Mouse (Mus musculus): ENCODE measurements around the gene 7530416G11Rik.

7530416G11Rik gene

DNA sequence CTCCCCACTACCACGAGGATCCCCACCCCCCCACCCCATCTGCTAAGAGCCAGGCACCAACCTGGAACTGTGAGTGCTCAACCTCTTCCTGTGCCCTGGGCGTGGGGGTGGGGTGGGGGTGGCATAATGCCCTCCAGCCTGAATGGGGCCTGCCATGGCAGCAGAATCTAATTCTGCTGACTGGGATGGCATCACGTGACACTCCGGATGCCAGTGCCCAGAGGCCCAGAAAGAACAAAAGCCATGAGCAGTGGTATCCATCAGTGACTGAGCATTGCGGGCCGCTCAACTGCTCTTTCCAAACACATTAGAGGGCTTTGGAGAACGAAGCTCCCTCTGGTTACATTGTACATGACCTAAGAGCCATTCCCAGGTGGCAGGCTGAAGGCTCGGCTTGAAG lies at the start of gene 7530416G11Rik:
Gene 7530416G11Rik, minus strand, starts transcription at position 101 of the 400 bp plus-strand sequence.
- no peak for DNase-seq

DNA sequence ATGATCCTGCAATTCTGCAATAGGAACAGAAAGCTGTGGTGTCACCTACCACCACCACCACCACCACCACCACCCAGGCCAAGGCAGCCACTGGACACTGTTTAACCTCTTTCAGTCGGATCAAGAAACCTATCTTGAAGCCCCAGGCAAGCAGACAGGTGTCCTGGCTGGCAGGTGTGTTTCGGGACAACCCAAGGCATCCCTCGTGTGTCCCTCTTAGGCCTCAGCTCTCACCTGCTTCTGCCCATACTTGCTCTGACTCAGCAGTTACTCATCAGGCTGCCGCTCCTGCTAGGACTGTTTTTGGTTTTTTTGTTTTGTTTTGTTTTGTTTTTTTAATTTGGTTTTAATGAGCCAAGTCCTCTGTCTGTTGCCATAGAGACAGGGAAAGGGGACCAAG lies 43.5 kb upstream of the 7530416G11Rik start:
- DNase-seq = no peak

DNA sequence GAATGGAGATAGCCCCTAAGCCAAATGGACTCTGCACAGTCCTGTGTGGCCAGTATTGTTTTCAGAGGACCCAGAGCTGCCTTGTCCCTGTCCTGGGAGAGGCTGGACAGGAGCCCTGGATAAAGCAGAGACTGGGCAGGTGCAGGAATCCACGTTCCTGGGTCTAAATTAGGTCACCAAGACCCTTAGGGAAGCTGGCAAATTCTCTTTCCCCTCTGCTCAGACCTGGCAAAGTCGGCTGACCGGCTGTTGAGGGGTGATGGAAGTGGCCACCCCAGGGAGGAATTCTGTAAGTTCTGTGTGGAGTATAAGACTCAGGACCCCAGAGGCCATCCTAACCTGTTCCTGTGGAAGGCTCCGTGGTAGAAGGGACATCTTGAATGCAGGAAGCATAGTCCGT lies 42.3 kb upstream of the 7530416G11Rik start:
- no peak for DNase-seq

DNA sequence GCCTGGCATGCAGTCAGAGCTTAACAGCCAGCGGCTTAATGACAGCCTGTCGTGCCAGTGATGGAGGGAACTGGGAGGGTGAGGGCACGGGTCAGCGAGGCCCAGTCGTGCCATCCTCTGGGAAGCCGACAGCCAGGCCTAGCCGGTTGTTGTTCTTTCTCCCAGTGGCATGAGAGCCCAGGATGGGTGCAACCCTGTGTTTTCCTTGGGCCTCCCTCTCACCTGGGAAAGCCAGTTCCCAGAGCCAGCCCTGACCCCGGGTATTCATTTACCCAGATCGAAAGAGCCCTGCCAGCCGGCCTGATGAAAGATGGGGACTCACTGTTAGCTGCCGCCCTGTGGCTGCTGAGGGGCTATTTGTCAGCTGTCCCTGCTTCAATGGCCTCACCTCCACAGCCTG lies 35.1 kb upstream of the 7530416G11Rik start:
- DNase-seq = no peak

DNA sequence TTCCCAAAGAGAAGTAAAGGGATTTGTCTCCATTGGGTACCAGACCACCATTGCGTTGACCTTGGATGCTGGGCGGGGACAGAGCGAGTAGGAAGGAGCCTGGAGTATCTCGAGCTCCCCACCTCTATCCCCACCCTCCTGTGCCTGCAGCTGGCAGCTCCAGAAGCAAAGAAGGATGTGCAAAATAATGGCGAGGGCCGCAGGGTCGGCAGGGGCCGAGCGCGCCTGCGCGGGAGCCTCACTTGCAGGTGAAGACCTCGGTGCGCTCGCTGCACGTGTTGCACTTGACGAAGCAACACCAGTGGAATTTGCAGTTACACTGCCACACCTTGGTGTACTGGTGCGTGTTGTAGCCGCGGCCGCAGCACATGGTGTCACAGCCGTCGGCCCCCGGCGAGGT lies 34.1 kb upstream of the 7530416G11Rik start:
- DNase-seq = no peak

DNA sequence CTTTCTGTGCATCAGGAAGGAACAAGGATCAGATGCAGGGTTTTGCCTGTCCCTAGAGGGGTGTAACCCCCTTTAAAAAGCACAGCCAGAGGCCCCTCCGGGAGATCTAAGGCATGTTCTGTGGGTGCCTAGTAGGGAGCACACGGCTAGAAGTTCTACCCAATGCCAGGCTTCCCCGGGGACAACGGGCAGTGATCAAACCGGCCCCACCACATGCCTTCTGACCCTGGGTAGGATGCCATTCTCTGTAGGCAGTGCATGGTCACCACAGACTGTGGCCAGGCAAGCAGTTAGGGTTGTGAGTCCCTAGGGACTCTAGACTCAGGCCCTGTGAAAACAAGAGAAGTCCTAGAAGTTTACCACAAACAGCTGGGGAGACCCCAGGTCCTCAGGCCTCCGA lies 31.6 kb upstream of the 7530416G11Rik start:
- no peak for DNase-seq

DNA sequence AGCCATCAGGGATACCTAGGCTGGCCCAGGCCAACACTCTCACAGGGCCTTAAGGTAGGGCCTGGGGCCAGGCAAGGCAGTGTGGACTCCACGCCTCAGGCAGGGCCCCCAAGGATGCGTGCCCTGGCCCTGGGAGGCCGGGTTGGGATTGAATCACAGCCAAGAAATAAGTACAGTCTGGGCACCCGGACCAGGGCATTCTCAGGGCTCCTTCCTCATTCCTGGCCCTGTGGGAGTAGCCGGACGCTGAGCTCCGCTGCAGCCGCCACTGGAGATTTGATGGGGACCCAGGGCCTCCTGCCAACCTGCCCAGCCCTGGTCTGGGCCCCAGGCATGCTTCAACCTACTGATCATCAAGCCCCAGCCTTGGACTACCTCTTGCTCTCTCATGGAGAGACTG lies 31.2 kb upstream of the 7530416G11Rik start:
- DNase-seq = no peak

DNA sequence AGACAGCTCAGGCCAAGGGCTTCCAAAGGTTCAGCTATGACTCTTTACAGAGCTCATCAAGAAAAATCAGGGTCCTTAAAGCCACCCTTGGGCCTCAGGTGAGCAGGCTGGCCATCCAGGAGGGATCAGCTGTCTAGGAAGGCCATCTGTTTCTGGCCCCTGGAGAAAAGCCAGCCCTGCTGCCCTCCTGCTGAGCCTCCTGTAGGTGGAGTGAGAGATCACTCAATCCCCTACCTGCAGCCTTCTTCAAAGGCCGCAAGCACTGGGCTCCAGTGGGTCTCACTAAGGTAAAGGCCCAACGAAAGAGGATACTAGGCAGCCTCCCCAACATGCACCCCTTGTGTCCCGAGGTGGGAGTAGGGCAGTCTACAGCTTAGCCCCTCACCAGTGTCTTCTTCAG lies 29.0 kb upstream of the 7530416G11Rik start:
- no peak for DNase-seq

DNA sequence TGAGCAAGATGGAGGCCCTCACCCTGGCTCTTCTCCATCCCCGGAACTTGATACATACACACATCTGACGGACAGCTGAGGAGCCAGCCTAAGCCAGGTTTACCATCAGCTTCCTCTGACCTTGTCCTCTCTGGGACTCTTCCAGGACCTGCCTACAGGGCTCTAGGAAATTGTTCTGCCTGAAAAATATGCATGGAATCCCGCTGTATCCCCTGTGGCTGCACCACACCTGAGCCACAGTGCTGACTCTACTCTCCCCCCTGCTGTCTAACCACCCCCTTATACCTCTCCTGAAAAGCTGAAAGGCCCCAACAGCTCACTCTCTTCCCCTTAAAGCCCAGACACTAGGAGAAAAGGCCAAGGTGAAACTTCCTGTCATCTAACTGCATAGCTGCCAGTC lies 26.9 kb upstream of the 7530416G11Rik start:
- no peak for DNase-seq

DNA sequence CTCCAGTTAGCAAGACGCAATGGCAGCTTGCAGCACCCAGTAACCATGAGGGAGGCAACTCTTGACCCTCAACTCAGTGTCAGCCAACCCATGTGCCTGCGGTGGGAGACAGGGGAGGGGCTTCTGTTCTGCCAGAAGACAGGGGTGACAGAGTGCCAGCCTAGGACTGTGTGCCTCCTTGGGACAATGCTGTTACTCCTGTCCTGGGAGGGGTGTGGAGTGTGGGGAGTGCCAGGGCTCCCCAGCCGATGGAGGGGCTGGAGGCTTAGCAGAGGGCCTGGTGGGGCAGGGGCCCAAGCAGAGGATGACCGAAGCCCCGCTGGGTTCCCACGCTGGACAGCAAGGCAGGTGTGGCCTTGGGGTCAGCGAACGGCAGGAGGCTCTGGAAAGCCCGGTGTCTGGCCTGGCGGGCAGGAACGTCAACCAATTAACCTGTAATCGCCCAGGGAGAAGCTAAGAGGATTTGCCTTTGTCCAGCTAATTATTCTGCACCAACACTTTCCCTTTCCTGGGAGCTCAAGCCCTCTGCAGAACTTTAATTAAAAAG lies 21.4 kb upstream of the 7530416G11Rik start:
- DNase-seq = no peak

DNA sequence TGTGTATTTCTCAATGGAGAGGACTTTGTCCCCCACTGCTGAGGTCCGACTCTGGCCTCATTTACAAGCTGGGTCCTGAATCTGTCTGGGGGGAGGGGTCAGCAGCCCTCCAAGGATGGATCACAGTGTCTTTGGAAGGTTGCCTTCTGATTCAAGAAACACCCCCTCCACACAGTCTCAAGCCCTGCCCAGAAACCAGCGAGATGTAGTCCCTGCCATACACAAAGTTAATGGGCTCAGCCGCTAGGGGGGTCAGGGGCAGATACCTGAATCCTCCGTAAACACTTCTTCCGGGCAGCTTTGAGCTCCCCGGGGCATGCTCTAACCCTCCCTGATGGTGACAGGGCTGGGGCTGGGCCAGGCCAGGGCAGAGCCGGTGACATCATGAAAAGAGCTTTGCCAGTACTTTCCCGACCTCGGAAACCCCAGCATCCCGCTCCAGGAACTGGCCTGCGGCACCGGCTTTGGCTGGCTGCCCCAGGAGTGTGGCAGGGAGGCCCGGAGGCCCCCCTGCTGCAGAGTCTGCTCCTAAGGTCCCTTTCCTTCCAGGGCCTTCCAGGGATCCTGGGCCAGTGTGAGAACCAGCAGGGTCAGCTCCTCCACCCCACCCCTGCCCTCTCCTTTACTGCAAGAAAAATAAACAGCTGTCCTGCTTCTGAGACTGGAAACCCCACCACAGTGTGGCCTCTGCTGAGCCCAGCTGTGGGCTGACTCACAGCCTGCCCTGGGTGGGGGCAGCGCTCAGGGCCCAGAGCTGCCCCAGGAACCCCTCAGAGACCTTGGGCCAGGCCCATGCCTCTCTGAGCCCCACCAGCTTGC lies 20.4 kb upstream of the 7530416G11Rik start:
- peak; percentile 48 for DNase-seq

DNA sequence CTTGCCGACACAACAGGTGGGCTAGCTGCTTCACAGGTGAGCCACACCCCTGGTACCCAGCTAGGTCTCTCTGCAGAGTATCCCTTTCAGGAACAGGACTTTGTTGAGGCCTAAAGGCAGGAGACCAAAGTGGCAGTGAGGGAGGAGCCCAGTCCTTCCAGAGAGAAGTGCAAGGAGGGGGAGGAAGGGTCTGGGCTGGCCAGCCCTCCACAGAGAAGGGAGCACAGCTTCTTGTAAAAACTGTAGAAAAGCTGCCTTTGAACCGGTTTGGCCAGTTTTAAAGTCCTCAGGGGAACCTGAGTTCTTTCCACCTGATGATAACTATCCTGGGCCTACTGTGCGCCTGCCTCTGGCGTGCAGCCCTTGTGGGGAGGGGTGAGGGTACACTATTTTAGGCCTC lies 16.4 kb upstream of the 7530416G11Rik start:
- no peak for DNase-seq

DNA sequence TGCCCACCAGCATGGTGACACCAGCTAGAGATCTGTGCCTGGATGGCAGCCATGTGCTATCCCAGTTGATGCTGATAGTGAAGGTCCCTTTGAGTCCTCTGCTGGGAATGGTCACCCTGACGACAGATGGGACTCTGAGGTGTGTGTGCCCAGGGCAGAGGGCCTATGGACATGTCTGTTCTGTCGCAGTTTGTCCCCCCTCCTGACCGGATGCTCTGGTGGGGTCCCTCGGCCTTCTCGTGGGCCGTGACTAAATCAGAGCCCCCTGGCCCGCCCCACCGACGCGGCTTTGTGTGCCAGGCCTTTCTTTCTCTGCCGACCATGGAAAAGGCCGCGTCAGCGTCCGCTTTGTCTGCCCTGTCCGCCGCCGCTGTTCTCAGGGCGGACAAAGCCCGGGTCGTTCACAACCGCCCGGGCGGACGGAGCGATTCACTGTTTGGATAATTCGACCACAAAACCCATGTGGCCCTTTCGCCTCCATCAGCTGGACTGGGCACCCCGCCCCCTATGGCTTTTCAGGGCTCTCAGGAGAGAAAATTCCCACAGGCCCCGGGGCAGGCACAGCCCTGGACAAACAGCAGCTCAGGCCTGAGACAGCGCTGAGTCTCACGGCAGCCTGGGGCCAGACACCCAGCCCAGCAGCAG lies 4.5 kb upstream of the 7530416G11Rik start:
- DNase-seq = no peak

DNA sequence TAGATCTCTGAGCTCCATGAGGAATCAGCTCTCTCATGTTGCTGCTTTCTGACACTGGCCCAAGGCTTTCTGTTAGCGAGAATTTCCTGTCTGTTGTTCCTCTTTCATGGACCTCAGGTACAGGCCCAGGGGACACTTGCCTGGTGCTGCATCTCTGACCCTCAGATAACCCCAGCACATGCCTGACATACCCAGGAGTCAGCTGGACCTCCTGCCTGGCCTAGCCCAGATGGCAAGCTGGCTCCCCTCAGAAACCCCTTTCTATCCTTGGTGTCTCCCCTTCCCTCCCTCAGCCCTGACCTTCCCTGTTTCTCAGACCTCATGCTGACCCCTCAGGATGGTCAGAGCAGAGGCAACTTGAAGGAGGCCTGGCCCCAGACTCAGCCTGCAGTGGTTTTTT lies 3.7 kb upstream of the 7530416G11Rik start:
- DNase-seq = no peak

DNA sequence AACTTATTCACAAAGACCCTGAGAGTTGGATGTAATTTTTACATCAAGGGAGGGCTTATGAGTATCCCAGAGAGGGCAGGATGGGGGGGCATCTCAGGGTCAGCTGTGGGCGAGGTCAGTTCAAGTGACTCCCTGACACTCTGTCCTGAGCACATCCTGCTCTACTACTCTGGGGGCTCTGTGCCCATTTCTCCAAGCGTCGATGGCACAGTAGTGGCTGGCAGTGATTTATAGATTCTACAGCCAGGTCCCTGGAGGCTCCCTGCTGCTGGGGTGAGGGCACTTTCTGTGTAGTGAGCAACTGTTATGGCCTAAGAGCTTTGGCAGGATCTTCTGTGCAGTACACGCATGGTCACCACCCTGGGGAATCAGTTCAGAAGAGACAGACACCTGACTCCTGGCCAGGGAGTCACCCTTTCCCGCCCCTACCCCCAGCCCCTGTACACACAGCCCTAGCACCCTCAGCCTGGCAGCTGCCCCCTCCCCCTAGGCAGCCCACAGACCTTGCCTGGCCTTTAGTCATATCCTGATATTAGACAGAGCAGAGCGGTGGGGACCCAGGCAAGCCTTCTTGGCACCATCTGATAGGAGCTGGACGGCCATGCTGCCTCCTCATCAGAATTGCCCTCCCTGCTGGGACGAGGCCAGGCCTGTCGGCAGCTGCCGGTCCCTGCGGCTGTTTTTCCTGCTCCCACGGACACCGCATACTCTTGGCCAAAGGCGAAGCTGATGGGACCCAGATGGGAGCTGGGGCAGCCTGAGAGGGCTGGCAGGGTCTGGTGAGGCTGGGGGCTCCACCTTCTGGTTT lies 2.3 kb upstream of the 7530416G11Rik start:
- DNase-seq = peak; percentile 15

DNA sequence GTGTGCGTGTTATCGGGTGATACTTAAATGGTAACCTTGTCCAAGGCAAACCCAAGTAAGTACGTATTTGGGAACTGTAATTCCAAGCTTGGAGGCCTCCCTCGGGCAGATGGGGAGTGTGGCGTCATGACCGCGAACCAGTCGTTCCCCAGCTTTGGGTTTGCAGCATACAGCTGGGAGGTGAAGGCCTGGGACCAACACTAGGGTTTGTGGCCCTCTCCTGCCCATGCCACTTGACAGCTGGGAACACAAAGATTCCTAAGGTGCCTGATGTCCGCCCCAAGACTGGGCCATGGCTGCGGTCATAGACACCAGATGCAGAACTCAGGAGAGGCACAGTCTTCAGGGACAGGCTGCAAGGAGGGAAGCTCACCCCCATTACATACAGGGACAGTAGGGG lies 2.8 kb downstream of the 7530416G11Rik start:
- no peak for DNase-seq

DNA sequence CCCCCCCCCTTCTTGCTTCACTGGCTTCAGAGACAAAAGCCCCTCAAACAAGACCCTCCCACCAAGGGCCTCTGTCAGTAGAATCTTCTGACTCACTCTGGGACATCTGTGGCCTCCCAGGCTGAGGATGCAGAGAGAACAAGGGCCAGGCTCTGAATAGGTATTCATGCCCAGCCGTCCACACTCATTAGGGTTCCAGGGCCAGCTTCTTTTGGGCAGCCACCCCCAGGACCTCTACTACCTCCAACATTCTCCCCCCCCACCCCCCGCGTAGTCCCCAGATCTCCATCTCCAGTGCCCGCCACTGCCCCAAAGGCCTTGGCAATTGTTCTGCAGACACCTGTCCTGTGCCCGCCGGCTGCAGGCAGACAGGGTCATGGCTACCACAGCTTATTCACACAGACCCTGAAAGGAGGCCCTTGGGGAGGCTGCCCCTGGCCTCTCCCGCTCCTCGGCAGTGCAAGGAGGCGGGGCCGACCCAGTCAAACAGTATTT lies 5.0 kb downstream of the 7530416G11Rik start:
- DNase-seq = no peak

DNA sequence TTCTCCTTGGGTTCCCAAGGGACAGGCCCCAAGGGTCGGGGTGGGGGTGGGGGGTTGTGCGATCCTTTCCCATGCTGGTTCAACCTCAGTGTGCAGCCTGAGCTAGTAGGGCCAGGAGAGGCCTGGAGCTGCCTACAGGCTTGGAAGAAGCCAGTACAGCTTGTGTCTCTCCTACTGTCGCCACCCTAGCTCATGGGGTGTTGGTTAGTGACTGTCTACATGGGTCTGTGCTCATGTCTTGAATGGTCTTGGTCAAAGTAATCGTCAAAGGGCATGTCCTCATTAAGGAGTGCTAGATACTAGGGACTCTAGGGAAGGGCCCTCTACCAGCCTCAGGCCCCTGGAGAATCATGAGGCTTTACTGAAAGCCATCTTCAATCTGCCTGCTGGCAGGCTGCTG lies 5.5 kb downstream of the 7530416G11Rik start:
- no peak for DNase-seq

DNA sequence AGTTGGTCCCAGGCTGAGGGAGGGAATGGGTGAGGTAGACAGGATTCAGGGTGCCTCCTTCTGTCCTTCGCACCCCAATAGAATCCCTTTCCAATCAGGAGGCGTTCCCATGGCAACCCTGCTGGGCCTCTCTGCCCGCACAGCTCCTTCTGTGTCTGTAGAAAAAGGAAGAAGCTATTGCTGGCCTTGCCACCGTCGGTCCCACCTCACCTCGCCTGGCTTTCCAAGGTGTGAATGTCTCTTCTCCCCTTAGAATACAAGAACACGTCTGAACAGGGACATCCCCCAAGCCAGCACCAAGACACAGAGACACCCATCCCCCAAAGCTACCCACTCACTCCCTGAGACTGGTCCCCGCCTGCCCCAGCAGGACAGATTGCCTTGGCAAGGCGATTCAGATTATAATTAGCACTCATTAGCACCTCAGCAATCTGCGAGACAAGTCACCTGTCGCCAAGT lies 8.8 kb downstream of the 7530416G11Rik start:
- peak; percentile 21 for DNase-seq

DNA sequence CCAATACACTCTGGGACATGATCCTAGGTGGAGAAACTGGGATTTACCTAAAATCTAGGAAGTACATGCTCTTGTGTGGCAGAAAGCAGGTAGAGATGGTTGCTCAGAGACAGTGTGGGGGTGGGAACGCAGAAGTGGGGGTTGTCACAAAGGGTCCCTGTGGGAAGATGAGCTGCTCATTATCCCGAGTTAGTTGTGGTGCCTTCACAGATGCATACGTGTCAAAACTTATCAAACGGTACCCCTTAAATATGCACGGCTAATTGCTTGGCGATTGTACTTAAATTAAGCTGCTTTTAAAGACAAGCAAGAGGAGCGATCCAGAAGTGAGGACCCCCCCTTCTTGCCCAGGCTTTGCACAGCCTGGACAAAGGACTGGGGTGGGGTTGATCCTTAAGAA lies 13.3 kb downstream of the 7530416G11Rik start:
- no peak for DNase-seq

DNA sequence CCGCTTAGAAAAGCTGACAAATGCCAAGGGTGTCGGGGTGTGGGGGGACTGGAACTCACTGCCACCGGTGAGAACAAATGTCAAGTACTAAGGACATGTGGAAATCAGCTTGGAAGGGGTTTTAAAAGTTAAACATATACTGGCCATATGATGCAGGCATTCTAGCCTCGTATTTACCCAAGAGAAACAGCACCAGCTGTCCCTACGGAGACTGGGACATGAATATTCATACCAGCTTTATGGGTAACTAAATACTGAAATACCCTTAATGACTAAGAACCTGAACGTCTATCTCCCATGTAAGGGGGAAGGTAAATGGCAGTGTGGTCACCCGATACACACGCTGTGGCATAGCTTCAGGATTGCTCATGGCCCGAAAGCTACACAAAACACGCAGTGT lies 14.1 kb downstream of the 7530416G11Rik start:
- DNase-seq = no peak

DNA sequence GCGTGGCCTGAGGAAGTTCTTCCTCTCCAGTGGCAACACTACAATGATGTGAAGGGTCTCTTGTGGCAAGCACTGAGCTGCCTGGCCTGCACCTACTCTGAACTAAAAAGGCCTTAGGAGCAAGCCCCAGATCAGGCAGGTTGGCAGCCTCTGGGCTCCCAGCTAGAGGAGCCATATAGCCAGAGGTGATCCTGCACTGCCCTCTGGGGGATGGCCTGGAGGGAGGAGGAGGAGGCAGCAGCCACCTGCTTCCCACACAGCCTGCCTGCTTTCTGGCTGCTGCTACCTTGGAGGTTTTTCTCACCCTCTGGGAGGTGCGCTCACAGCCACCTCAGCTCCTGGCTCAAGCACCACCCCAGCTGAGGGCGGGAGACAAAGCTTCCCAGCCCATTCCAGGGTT lies 22.4 kb downstream of the 7530416G11Rik start:
- DNase-seq = peak; percentile 39

DNA sequence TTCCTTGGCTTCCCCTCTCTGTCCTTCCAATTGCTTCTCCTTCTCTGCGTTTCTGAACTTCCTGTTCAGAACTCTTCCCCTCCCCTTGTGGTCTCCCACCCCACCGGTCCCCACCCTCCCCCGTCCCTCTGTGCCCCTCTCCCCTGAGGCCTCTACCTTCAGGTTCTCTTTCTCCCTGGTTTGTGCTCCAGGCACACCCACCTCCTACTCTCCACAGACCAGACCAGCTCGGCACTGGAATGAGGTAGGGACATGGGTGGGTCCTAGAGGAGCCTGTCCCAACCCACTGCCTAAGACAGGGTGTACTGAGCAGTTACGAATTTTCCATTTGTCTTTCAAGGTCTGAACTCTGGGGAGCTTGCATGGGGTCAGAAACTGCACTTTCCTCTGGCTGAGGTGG lies 23.1 kb downstream of the 7530416G11Rik start:
- DNase-seq = no peak

Data from cerebellum, adult 11-12 months (tissue).